Mouse (Mus musculus) erythroblast, embryonic 14.5 days (primary cell): ENCODE data around the gene Cct5.

Experiments
- GATA1 ChIP-seq: IDR thresholded peaks from 2 replicates; pipeline ENCODE4 v1.6.1; 2012; ENCODE audit warnings: low read length, inconsistent platforms, mixed read lengths
- TAL1 ChIP-seq: IDR thresholded peaks from 3 replicates; pipeline ENCODE4 v1.6.1; 2012; ENCODE audit warnings: low read length, inconsistent platforms, mixed read lengths

DNA sequence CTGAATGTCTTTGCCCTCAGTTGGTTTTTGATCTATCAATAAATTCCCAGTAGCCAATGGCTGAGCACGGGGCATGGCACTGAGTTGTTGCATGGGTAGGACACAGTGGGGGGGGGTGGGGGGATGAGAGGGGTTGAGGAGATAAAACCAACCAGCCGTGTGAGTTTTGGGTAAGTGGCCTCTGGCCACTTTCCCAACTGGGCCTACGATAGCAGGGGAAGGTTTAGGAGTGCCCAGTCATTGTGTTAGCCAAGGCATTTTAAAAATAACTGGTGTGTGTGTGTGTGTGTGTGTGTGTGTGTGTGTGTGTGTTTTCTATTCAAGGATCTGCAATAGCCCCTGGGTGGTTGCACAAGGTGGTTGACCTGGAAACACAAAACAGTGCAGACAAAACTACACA, 58.4 kb downstream of the Cct5 start:
- TF ChIP-seq GATA1 (no peak), TAL1 (no peak)
